Mouse (Mus musculus): ENCODE measurements around the gene Trip11. TPM values are rescaled to one million over a fixed set of nuclear protein-coding genes. Genes with fewer than 3 reads are reported as not detected.

The Trip11 gene
- polyA plus RNA-seq, 1 experiment from 2014 or later: 14.4 TPM

DNA sequence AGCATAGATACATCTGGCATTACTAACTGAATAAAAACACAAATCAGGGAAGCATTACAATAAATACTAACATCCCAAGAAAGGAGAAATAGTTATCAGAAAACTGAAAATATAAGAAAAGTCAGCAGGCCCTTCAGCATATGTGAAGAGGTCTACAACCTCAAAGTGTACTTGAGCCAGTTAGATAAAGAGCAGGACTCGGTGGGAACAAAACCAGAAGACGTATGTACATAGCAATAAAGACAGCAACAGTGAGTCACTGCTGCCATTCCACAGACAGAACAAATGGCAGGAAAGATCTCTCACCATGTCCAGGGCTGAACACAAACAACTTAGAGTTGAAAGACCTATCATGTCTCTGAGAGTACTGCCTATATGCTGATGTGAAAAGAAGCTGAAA, 24.8 kb downstream of the Trip11 start:
- Histone ChIP-seq H3K4me1 (ENCODE audit: control insufficient read depth, insufficient read depth, low read length) (no peaks in the 10 kb centered on the region), H3K4me3 (ENCODE audit: low read depth, low read length) (no peak overlapping the region), H3K27ac (ENCODE audit: low read depth, low read length) (no peak overlapping the region), H3K27me3 (replicated peaks; ENCODE audit: control insufficient read depth, insufficient read depth, low read length) (no peaks in the 10 kb centered on the region), H3K9me3 (replicated peaks; ENCODE audit: control insufficient read depth, low read length) (no peaks in the 10 kb centered on the region), H3K36me3 (ENCODE audit: control insufficient read depth, insufficient read depth, low read length) (peaks cover 75% of the 10 kb centered on the region), H3K4me2 (ENCODE audit: low read length) (no peak overlapping the region), H3K9ac (ENCODE audit: low read length) (no peak overlapping the region)
- WGBS: 94% methylated on average over 2 of the region's 2 CpGs
- ATAC-seq (no peak), DNase-seq (ENCODE audit: low spot score) (no peak)

DNA sequence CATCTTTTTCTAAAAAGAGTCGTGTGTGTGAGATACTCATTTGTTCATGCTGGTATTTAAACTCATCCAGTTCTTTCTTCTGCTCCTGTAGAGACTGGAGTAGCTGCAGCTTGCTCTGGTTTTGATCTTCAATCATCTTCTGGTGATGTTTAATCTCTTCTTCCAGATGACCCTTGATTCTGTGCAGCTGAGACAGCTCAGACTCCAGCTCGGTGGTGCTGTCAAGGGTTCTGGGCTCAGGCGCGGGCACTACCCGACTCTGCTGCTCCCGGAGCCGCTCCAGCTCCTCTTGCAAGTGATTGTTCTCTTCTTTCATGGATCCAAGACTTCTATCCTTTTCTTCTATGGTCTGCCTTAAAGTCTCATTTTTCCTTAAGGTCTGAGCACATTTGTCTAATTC, 28.1 kb downstream of the Trip11 start:
- no peaks in the 10 kb centered on the region for H3K27me3 ChIP-seq (replicated peaks; ENCODE audit: control insufficient read depth, insufficient read depth, low read length)
- no peaks in the 10 kb centered on the region for H3K4me1 ChIP-seq (ENCODE audit: control insufficient read depth, insufficient read depth, low read length)
- H3K9ac ChIP-seq (ENCODE audit: low read length): no peak overlapping the region
- no peak overlapping the region for H3K4me2 ChIP-seq (ENCODE audit: low read length)
- 96% methylated on average over 7 of the region's 7 CpGs for WGBS
- DNase-seq (ENCODE audit: low spot score) (no peak), ATAC-seq (no peak)
- no peak overlapping the region for H3K4me3 ChIP-seq (ENCODE audit: low read depth, low read length)
- H3K9me3 ChIP-seq (replicated peaks; ENCODE audit: control insufficient read depth, low read length): no peaks in the 10 kb centered on the region
- H3K36me3 ChIP-seq (ENCODE audit: control insufficient read depth, insufficient read depth, low read length): peaks cover 63% of the 10 kb centered on the region
- no peak overlapping the region for H3K27ac ChIP-seq (ENCODE audit: low read depth, low read length)

DNA sequence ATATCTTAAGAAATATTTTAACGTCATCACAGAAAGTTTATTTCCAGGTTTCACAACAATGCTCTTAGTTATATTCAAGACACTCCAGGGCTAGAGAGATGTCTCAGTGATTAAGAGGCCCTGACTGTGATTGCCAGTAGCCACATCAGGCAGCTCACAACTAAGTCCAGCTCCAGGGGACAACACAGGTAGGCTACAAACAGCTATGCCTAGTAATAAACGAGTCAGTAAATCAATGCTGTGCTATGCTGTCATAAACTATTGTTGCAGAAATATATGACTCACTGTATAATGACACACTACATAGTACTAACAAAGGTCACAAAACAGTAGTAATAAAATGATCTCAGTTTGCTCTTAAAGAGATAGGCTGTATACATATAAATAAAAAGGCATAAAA, 36.7 kb downstream of the Trip11 start:
- Histone ChIP-seq H3K4me3 (ENCODE audit: low read depth, low read length) (no peak overlapping the region), H3K4me1 (ENCODE audit: control insufficient read depth, insufficient read depth, low read length) (no peaks in the 10 kb centered on the region), H3K4me2 (ENCODE audit: low read length) (no peak overlapping the region), H3K9me3 (replicated peaks; ENCODE audit: control insufficient read depth, low read length) (no peaks in the 10 kb centered on the region), H3K36me3 (ENCODE audit: control insufficient read depth, insufficient read depth, low read length) (peaks cover 27% of the 10 kb centered on the region), H3K27me3 (replicated peaks; ENCODE audit: control insufficient read depth, insufficient read depth, low read length) (no peaks in the 10 kb centered on the region), H3K27ac (ENCODE audit: low read depth, low read length) (no peak overlapping the region), H3K9ac (ENCODE audit: low read length) (no peak overlapping the region)
- no peak for ATAC-seq
- DNase-seq (ENCODE audit: low spot score): no peak
- 96% methylated on average over 2 of the region's 2 CpGs for WGBS

DNA sequence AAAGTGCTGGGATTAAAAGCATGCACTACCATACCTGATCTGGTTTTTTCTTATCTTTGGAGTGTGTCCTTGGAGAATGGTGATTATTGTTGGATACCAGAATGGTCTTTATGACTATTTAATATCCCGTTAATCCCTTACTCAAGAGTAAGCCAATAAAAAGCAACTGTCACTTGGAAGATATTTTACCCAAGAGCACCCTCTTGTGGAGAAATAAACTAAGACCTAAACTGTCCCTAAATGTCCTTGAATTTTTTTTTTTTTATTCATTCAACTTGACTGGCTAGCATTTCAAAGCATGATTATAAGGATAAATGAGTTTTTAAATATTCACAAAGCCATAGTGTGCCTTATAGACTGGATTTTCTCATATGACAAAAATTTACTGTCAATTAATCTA, 38.0 kb downstream of the Trip11 start:
- WGBS: 64% methylated on average over 1 of the region's 1 CpGs
- peaks cover 27% of the 10 kb centered on the region for H3K36me3 ChIP-seq (ENCODE audit: control insufficient read depth, insufficient read depth, low read length)
- H3K4me2 ChIP-seq (ENCODE audit: low read length): no peak overlapping the region
- no peaks in the 10 kb centered on the region for H3K9me3 ChIP-seq (replicated peaks; ENCODE audit: control insufficient read depth, low read length)
- no peak overlapping the region for H3K9ac ChIP-seq (ENCODE audit: low read length)
- H3K27ac ChIP-seq (ENCODE audit: low read depth, low read length): no peak overlapping the region
- H3K4me1 ChIP-seq (ENCODE audit: control insufficient read depth, insufficient read depth, low read length): no peaks in the 10 kb centered on the region
- H3K27me3 ChIP-seq (replicated peaks; ENCODE audit: control insufficient read depth, insufficient read depth, low read length): no peaks in the 10 kb centered on the region
- DNase-seq (ENCODE audit: low spot score): peak; percentile 74
- no peak for ATAC-seq
- no peak overlapping the region for H3K4me3 ChIP-seq (ENCODE audit: low read depth, low read length)

DNA sequence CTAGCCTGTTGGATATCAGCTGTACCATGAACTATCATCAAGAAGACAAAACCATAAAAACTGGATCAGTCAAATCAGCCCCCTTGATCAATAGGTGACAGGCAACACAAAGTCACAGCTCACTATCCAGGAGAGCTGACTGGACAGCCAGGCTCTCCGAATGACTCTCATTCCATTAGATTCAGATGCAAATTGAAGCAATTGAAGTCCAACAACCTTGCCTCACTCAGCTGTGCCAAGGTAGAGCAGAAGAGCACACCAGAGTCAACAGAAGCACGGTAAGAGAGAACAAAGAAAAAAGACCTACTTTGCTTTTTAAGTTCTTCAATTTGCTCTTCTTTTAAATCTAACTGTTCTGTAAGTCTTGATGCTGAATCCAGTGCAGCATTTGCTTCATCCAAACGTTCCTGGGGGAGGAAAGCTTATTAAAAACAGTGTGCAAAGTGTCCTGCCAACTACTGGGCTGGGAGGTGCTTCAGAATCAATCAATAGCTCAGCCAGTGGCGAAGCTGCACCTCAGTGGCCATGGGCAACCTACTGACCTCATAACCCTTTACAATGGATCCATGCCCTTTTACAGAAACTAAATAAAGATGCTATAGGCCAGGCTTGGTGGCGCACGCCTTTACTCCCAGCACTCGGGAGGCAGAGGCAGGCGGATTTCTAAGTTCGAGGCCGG, 50.6 kb downstream of the Trip11 start:
- no peaks in the 10 kb centered on the region for H3K4me1 ChIP-seq (ENCODE audit: control insufficient read depth, insufficient read depth, low read length)
- H3K4me2 ChIP-seq (ENCODE audit: low read length): no peak overlapping the region
- 87% methylated on average over 10 of the region's 10 CpGs for WGBS
- no peak overlapping the region for H3K27ac ChIP-seq (ENCODE audit: low read depth, low read length)
- no peak overlapping the region for H3K9ac ChIP-seq (ENCODE audit: low read length)
- ATAC-seq (no peak), DNase-seq (ENCODE audit: low spot score) (no peak)
- H3K4me3 ChIP-seq (ENCODE audit: low read depth, low read length): no peak overlapping the region
- peaks cover 5% of the 10 kb centered on the region; the same call in 1 of the 2 replicates for H3K36me3 ChIP-seq (ENCODE audit: control insufficient read depth, insufficient read depth, low read length)
- no peaks in the 10 kb centered on the region for H3K9me3 ChIP-seq (replicated peaks; ENCODE audit: control insufficient read depth, low read length)
- no peaks in the 10 kb centered on the region for H3K27me3 ChIP-seq (replicated peaks; ENCODE audit: control insufficient read depth, insufficient read depth, low read length)

DNA sequence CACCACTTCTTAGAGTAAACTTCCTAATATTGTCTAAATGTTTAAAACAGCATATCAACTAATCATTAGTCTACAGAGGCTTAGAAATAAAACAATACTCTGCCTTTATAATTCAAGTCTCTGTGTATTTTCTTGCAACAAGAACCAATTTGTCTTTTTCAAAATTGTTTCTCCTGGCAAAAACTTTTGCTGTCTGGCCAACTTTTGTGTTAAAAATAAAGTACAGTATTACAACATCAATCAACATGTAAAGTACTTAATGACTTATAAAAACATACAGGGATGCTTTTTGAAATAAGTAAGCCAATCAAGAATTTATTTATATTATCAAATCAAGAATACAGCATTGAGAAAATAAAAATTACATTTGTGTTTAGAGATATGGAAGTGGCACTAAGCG, 52.8 kb downstream of the Trip11 start:
- ATAC-seq (no peak), DNase-seq (ENCODE audit: low spot score) (no peak)
- no peak overlapping the region for H3K9ac ChIP-seq (ENCODE audit: low read length)
- no peak overlapping the region for H3K4me2 ChIP-seq (ENCODE audit: low read length)
- H3K4me1 ChIP-seq (ENCODE audit: control insufficient read depth, insufficient read depth, low read length): no peaks in the 10 kb centered on the region
- WGBS: 100% methylated on average over 1 of the region's 1 CpGs
- H3K4me3 ChIP-seq (ENCODE audit: low read depth, low read length): no peak overlapping the region
- H3K27me3 ChIP-seq (replicated peaks; ENCODE audit: control insufficient read depth, insufficient read depth, low read length): no peaks in the 10 kb centered on the region
- peaks cover 5% of the 10 kb centered on the region; the same call in 1 of the 2 replicates for H3K36me3 ChIP-seq (ENCODE audit: control insufficient read depth, insufficient read depth, low read length)
- no peaks in the 10 kb centered on the region for H3K9me3 ChIP-seq (replicated peaks; ENCODE audit: control insufficient read depth, low read length)
- H3K27ac ChIP-seq (ENCODE audit: low read depth, low read length): no peak overlapping the region

DNA sequence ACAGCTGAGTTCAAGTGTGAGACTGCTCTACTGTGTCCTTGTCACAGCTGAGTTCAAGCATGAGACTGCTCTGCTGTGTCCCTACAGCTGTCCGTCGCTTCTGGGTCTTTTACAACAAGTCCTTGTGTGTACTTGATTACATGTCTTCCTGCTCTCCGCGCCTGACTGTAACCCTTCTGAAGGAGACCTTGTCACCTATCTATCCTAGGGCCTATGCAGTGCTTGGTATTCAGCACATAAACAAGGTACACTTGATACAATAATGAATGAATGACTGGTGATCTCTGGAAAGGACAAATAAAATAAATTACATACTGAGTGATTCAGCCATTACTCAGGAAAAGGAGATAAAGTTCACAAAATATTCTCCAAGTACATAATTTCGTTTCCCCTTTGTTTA, 55.1 kb downstream of the Trip11 start:
- DNase-seq (ENCODE audit: low spot score) (no peak), ATAC-seq (no peak)
- Histone ChIP-seq H3K36me3 (ENCODE audit: control insufficient read depth, insufficient read depth, low read length) (peaks cover 5% of the 10 kb centered on the region; the same call in 1 of the 2 replicates), H3K9me3 (replicated peaks; ENCODE audit: control insufficient read depth, low read length) (no peaks in the 10 kb centered on the region), H3K4me1 (ENCODE audit: control insufficient read depth, insufficient read depth, low read length) (no peaks in the 10 kb centered on the region), H3K4me3 (ENCODE audit: low read depth, low read length) (no peak overlapping the region), H3K27ac (ENCODE audit: low read depth, low read length) (no peak overlapping the region), H3K4me2 (ENCODE audit: low read length) (no peak overlapping the region), H3K9ac (ENCODE audit: low read length) (no peak overlapping the region), H3K27me3 (replicated peaks; ENCODE audit: control insufficient read depth, insufficient read depth, low read length) (no peaks in the 10 kb centered on the region)
- WGBS: 91% methylated on average over 5 of the region's 5 CpGs

DNA sequence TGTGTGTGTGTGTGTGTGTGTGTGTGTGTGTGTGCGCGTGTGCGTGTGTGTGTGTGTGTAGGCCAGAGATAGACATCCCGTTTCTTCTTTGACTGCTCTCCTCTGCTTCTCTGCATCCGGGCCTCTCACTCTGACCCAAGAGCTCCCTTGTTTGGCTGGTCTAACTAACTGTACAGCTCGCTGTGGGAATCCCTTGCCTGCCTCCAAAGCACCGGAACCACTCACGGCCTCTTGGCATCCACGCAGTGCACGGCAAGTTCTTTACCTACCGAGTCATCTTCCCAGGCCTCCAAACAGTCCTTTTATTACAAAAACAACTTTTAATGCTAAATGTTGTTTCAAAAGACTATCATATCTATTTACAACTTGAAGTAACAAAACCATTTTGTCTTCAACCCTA, 58.7 kb downstream of the Trip11 start:
- Histone ChIP-seq H3K36me3 (ENCODE audit: control insufficient read depth, insufficient read depth, low read length) (no peaks in the 10 kb centered on the region), H3K27me3 (replicated peaks; ENCODE audit: control insufficient read depth, insufficient read depth, low read length) (no peaks in the 10 kb centered on the region), H3K4me2 (ENCODE audit: low read length) (no peak overlapping the region), H3K9ac (ENCODE audit: low read length) (no peak overlapping the region), H3K4me3 (ENCODE audit: low read depth, low read length) (no peak overlapping the region), H3K4me1 (ENCODE audit: control insufficient read depth, insufficient read depth, low read length) (no peaks in the 10 kb centered on the region), H3K27ac (ENCODE audit: low read depth, low read length) (no peak overlapping the region), H3K9me3 (replicated peaks; ENCODE audit: control insufficient read depth, low read length) (no peaks in the 10 kb centered on the region)
- DNase-seq (ENCODE audit: low spot score) (no peak), ATAC-seq (no peak)
- 96% methylated on average over 11 of the region's 11 CpGs for WGBS

DNA sequence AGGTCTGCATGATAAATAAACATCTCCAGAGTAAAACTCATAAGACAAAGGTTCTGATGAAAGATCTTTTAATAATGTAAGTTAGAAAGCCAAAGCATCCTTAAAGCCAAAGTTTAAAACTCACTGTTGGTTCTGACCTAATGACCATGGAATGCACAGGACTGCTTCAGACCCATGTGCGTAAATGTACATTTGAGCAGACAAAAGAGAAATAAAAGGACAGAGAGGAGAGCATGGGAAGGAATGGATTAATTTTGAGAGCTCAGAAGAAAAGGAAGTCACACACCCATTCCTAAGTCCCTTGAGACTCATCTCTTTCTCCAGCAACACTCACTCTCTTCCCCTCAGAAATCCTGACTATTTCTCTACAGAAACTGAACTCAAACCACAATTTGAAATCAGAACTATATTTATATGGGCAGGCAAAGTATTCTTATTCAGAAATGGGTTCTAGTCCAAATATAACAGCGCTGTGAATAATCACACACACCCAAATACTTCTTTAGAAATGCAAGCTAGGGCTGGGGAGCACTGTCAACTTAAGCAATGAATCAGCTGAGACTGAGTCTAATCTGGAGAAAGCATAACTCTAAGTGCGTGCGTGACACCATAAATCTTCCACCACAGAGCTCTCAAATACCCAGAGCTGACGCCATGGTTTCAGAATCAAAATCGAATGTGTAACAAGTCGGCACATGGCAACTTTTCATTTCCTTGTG, 61.1 kb downstream of the Trip11 start:
- no peak for ATAC-seq
- Histone ChIP-seq H3K4me1 (ENCODE audit: control insufficient read depth, insufficient read depth, low read length) (no peaks in the 10 kb centered on the region), H3K27ac (ENCODE audit: low read depth, low read length) (no peak overlapping the region), H3K4me3 (ENCODE audit: low read depth, low read length) (no peak overlapping the region), H3K9me3 (replicated peaks; ENCODE audit: control insufficient read depth, low read length) (no peaks in the 10 kb centered on the region), H3K4me2 (ENCODE audit: low read length) (no peak overlapping the region), H3K36me3 (ENCODE audit: control insufficient read depth, insufficient read depth, low read length) (no peaks in the 10 kb centered on the region; the same call in 1 of the 2 replicates), H3K27me3 (replicated peaks; ENCODE audit: control insufficient read depth, insufficient read depth, low read length) (no peaks in the 10 kb centered on the region), H3K9ac (ENCODE audit: low read length) (no peak overlapping the region)
- no peak for DNase-seq (ENCODE audit: low spot score)
- 94% methylated on average over 7 of the region's 7 CpGs for WGBS

All from forebrain, embryonic 14.5 days (tissue).